8 mouse cellular contexts compared by ENCODE assay signal in the genomic region with DNA sequence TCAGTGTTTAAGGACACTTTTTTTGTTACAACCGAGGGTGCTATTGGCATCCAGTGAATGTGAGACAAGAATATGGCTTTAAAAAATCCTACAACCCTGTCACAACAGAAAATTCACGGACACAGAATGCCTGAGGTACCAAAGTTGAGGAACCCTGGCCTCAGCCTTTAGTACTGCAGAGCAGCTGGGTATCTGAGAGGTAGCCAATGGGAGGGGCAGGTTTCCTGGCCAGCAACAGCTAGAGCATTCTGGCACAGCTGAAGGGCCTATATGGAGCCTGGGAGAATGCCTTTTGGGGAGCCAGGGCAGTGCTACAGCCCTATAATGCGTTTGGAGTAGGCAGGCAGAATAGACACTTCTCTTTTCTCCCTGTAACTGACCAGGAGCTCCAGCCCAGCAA. TPM values are rescaled to one million over a fixed set of nuclear protein-coding genes. Genes with fewer than 3 reads are reported as not detected.
A peak's percentile ranks its signal among the peaks of the same experiment; 100 is the strongest.
DNase-seq lines count a peak whose midpoint lies in the region; ATAC-seq and TF ChIP-seq lines count a peak whose summit lies in the region.

No protein-coding gene starts in this region.

- H3K36me3 ChIP-seq in heart, embryonic 12.5 days, result no peaks in the 10 kb centered on the region
- H3K36me3 ChIP-seq in liver, embryonic 13.5 days, result no peaks in the 10 kb centered on the region
- H3K36me3 ChIP-seq in stomach, embryonic 16.5 days (ENCODE audit: control insufficient read depth, insufficient read depth, low read length), result no peaks in the 10 kb centered on the region

- no peak for ATAC-seq in heart, embryonic 12.5 days (ENCODE audit: insufficient number of reproducible peaks, low FRiP score)
- no peak for ATAC-seq in liver, embryonic 13.5 days (ENCODE audit: low read depth)
- no peak for ATAC-seq in stomach, embryonic 16.5 days (ENCODE audit: insufficient read depth, low FRiP score)
- ATAC-seq in erythroid progenitor cell, adult 5-6 weeks (replicated peaks; ENCODE audit: low FRiP score, poor library complexity, severe bottlenecking), result no peak

- 21% methylated on average over 3 of the region's 3 CpGs for WGBS in heart, embryonic 12.5 days
- WGBS in liver, embryonic 13.5 days (ENCODE audit: insufficient replicate concordance), result 21% methylated on average over 3 of the region's 3 CpGs
- 30% methylated on average over 3 of the region's 3 CpGs for WGBS in stomach, embryonic 16.5 days

- intact Hi-C loops in heart, postnatal 25 days (cut with DNase I), result no loop called here

- peak overlapping the region; percentile 96 for H3K27ac ChIP-seq in bone marrow macrophage, adult 2 months (ENCODE audit: insufficient read depth, low read depth, low read length)
- H3K27ac ChIP-seq in heart, embryonic 12.5 days (ENCODE audit: poor library complexity, severe bottlenecking), result peak overlapping the region; percentile 93
- H3K27ac ChIP-seq in liver, embryonic 13.5 days, result peak overlapping the region; percentile 81
- peak overlapping the region; percentile 94 for H3K27ac ChIP-seq in stomach, embryonic 16.5 days (ENCODE audit: low read length)

- no peak for TF ChIP-seq POLR2A in bone marrow macrophage, adult 2 months (IDR thresholded peaks at IDR 0.05; ENCODE audit: borderline replicate concordance, low read depth, low read length)

- H3K4me1 ChIP-seq in bone marrow macrophage, adult 2 months (ENCODE audit: control insufficient read depth, insufficient read depth, low read length), result peaks cover 40% of the 10 kb centered on the region
- H3K4me1 ChIP-seq in heart, embryonic 12.5 days (replicated peaks), result peaks cover 64% of the 10 kb centered on the region
- H3K4me1 ChIP-seq in liver, embryonic 13.5 days (replicated peaks), result peaks cover 83% of the 10 kb centered on the region
- peaks cover 52% of the 10 kb centered on the region for H3K4me1 ChIP-seq in stomach, embryonic 16.5 days (ENCODE audit: control insufficient read depth, insufficient read depth, low read length)

- peak overlapping the region; percentile 34 for H3K4me2 ChIP-seq in heart, embryonic 12.5 days
- peak overlapping the region; percentile 76; the same call in 1 of the 2 replicates for H3K4me2 ChIP-seq in liver, embryonic 13.5 days
- H3K4me2 ChIP-seq in stomach, embryonic 16.5 days (ENCODE audit: low read depth, low read length), result peak overlapping the region; percentile 35

- H3K9me3 ChIP-seq in heart, embryonic 12.5 days (replicated peaks), result no peaks in the 10 kb centered on the region
- no peaks in the 10 kb centered on the region for H3K9me3 ChIP-seq in liver, embryonic 13.5 days (replicated peaks)
- H3K9me3 ChIP-seq in stomach, embryonic 16.5 days (replicated peaks; ENCODE audit: control insufficient read depth, low read length), result no peaks in the 10 kb centered on the region

- peak overlapping the region; percentile 7 for H3K4me3 ChIP-seq in bone marrow macrophage, adult 2 months (ENCODE audit: insufficient read depth, low read length)
- no peak overlapping the region for H3K4me3 ChIP-seq in heart, embryonic 12.5 days
- H3K4me3 ChIP-seq in liver, embryonic 13.5 days (replicated peaks), result no peak overlapping the region
- no peak overlapping the region for H3K4me3 ChIP-seq in stomach, embryonic 16.5 days (replicated peaks; ENCODE audit: low read length)

- no peaks in the 10 kb centered on the region for H3K27me3 ChIP-seq in heart, embryonic 12.5 days (replicated peaks)
- H3K27me3 ChIP-seq in liver, embryonic 13.5 days, result peaks cover 49% of the 10 kb centered on the region
- H3K27me3 ChIP-seq in stomach, embryonic 16.5 days (ENCODE audit: control insufficient read depth, insufficient read depth, low read length), result no peaks in the 10 kb centered on the region

- no peak for TF ChIP-seq CTCF in bone marrow macrophage, adult 2 months (IDR thresholded peaks at IDR 0.05; ENCODE audit: low read depth, low read length)

- 0 out of 2 replicates have a peak overlapping the region, but pooled peaks have one; percentile 44 for H3K9ac ChIP-seq in heart, embryonic 12.5 days
- H3K9ac ChIP-seq in liver, embryonic 13.5 days, result peak overlapping the region; percentile 8; the same call in 1 of the 2 replicates
- H3K9ac ChIP-seq in stomach, embryonic 16.5 days (ENCODE audit: low read length), result peak overlapping the region; percentile 22

- DNase-seq in heart, adult 11 months, result peak; percentile 97
- no peak for DNase-seq in heart, postnatal 25 days (ENCODE audit: low spot score)
- no peak for DNase-seq in liver, embryonic 13.5 days
- DNase-seq in layer of hippocampus, postnatal 36 days, result no peak

RNA-seq across cellular contexts. Expression of gene Map7d1, which starts 2.9 kb away (rescaled TPM):
- total RNA-seq in heart, postnatal 25 days (2021), result 100 to 1,000 TPM; 255 to 285 TPM
- polyA plus RNA-seq in bone marrow macrophage, adult 2 months (2012; ENCODE audit: insufficient read depth, insufficient read length, missing spikeins), result 131 and 139 TPM in 2 replicates
- polyA plus RNA-seq in heart, embryonic 12.5 days (2016; fragmentation: Nextera tagmentation; extraction: Ambion mirVana), result 73.9 and 76.4 TPM in 2 replicates
- 6.6 and 7.3 TPM in 2 replicates for polyA plus RNA-seq in liver, embryonic 13.5 days (2015; fragmentation: Nextera tagmentation; extraction: Ambion mirVana)
- polyA plus RNA-seq in stomach, embryonic 16.5 days (2015; fragmentation: Nextera tagmentation; extraction: Ambion mirVana), result 14.4 and 20.0 TPM in 2 replicates
- 100 to 1,000 TPM; 245 to 249 TPM for total RNA-seq in layer of hippocampus, postnatal 36 days (2021)
- total RNA-seq in erythroid progenitor cell, adult 5-6 weeks (2015; ENCODE audit: low replicate concordance), result 6.7 and 12.3 TPM in 2 replicates
- 6.3 and 8.2 TPM in 2 replicates for total RNA-seq in erythroid progenitor cell, adult 5-6 weeks (2017; ENCODE audit: low replicate concordance)

RNA-seq across cellular contexts. Expression of gene Trappc3, which starts 3.1 kb away (rescaled TPM):
- 10 to 100 TPM; 43.2 to 47.1 TPM for total RNA-seq in heart, postnatal 25 days (2021)
- polyA plus RNA-seq in bone marrow macrophage, adult 2 months (2012; ENCODE audit: insufficient read depth, insufficient read length, missing spikeins), result 69.6 and 79.6 TPM in 2 replicates
- polyA plus RNA-seq in heart, embryonic 12.5 days (2016; fragmentation: Nextera tagmentation; extraction: Ambion mirVana), result 68.0 and 68.7 TPM in 2 replicates
- 40.5 and 41.5 TPM in 2 replicates for polyA plus RNA-seq in liver, embryonic 13.5 days (2015; fragmentation: Nextera tagmentation; extraction: Ambion mirVana)
- 97.2 and 103 TPM in 2 replicates for polyA plus RNA-seq in stomach, embryonic 16.5 days (2015; fragmentation: Nextera tagmentation; extraction: Ambion mirVana)
- 10 to 100 TPM; 77.9 to 83.3 TPM for total RNA-seq in layer of hippocampus, postnatal 36 days (2021)
- 10.9 and 22.3 TPM in 2 replicates for total RNA-seq in erythroid progenitor cell, adult 5-6 weeks (2015; ENCODE audit: low replicate concordance)
- 9.2 and 10.8 TPM in 2 replicates for total RNA-seq in erythroid progenitor cell, adult 5-6 weeks (2017; ENCODE audit: low replicate concordance)

RNA-seq across cellular contexts. Expression of gene Col8a2, which starts 27.5 kb away (rescaled TPM):
- total RNA-seq in heart, postnatal 25 days (2021), result under 1 TPM; 0.75 to 0.81 TPM
- not detected in 2 replicates for polyA plus RNA-seq in bone marrow macrophage, adult 2 months (2012; ENCODE audit: insufficient read depth, insufficient read length, missing spikeins)
- polyA plus RNA-seq in heart, embryonic 12.5 days (2016; fragmentation: Nextera tagmentation; extraction: Ambion mirVana), result 4.7 and 4.9 TPM in 2 replicates
- polyA plus RNA-seq in liver, embryonic 13.5 days (2015; fragmentation: Nextera tagmentation; extraction: Ambion mirVana), result 0.99 and 1.2 TPM in 2 replicates
- polyA plus RNA-seq in stomach, embryonic 16.5 days (2015; fragmentation: Nextera tagmentation; extraction: Ambion mirVana), result 7.6 and 11.1 TPM in 2 replicates
- 1 to 10 TPM in 1 of 2 experiments, under 1 TPM in 1; 0.60 to 1.3 TPM for total RNA-seq in layer of hippocampus, postnatal 36 days (2021)
- total RNA-seq in erythroid progenitor cell, adult 5-6 weeks (2015; ENCODE audit: low replicate concordance), result not detected in 2 replicates
- total RNA-seq in erythroid progenitor cell, adult 5-6 weeks (2017; ENCODE audit: low replicate concordance), result 0.39 TPM in 1 of 2 replicates, not detected in the other

RNA-seq across cellular contexts. Expression of gene Thrap3, which starts 56.5 kb away (rescaled TPM):
- total RNA-seq in heart, postnatal 25 days (2021), result 100 to 1,000 TPM; 108 to 111 TPM
- 230 and 236 TPM in 2 replicates for polyA plus RNA-seq in bone marrow macrophage, adult 2 months (2012; ENCODE audit: insufficient read depth, insufficient read length, missing spikeins)
- polyA plus RNA-seq in heart, embryonic 12.5 days (2016; fragmentation: Nextera tagmentation; extraction: Ambion mirVana), result 177 and 191 TPM in 2 replicates
- 98.1 and 121 TPM in 2 replicates for polyA plus RNA-seq in liver, embryonic 13.5 days (2015; fragmentation: Nextera tagmentation; extraction: Ambion mirVana)
- polyA plus RNA-seq in stomach, embryonic 16.5 days (2015; fragmentation: Nextera tagmentation; extraction: Ambion mirVana), result 164 and 176 TPM in 2 replicates
- 100 to 1,000 TPM; 148 to 151 TPM for total RNA-seq in layer of hippocampus, postnatal 36 days (2021)
- total RNA-seq in erythroid progenitor cell, adult 5-6 weeks (2015; ENCODE audit: low replicate concordance), result 169 and 213 TPM in 2 replicates
- 298 and 354 TPM in 2 replicates for total RNA-seq in erythroid progenitor cell, adult 5-6 weeks (2017; ENCODE audit: low replicate concordance)
